Mouse (Mus musculus): ENCODE data around the gene Polr1e.
"Not testable (repeated sequence)": the region's sequence is repeated elsewhere in the genome, so short reads cannot be mapped to it uniquely, and the experiment has no call there.

Polr1e gene

DNA sequence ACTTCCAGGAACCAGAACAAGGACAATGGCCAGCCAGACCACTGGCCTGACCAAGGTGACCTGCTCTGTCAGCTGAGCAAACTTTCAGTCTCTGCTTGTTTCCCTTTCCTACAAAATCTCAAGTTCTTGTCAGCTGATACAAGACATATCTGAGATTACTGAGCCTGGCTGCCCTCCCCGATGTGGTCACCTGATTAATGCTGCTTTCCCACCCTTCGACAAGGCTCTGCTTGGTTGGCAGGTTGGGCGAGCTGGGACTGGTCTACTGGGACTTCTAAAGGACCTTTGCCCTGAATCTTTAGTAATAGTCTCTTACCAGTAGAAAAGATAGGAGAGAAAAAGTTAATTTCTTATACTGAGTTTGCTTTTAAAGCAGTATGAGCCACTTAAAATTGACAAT is 12.9 kb upstream of the Polr1e start:
- DNase-seq (ENCODE audit: low spot score in 2 of 2) = no peak

DNA sequence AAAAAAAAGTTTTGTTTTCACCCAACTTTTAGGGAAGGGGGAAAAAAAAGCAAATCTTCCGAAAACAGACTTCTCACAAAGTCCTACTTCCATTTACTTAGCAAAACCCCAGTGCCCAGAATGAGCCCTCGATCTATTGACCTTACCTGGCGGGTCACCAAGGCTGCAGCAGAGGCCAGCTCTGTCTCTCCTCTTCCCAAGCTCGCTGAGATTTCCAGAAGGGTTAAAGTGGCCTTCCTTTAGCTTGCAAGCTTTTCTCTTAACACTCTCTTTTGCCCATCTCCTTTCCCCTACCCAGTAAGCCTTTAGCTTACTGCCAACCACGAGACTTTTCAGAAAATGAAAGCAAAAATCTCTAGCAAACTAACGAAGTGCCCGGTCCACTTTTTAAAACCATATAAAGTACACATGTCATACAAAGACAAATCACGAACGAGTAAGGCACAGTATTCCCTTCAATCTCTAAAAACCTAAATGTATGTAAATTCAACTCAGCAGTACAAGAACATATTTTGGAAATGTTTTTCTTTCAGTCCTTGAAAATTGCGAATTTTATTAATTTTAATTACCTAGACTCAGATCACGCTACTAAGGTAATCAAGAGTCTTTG is 7.5 kb upstream of the Polr1e start:
- DNase-seq (ENCODE audit: low spot score in 2 of 2) = no peak

DNA sequence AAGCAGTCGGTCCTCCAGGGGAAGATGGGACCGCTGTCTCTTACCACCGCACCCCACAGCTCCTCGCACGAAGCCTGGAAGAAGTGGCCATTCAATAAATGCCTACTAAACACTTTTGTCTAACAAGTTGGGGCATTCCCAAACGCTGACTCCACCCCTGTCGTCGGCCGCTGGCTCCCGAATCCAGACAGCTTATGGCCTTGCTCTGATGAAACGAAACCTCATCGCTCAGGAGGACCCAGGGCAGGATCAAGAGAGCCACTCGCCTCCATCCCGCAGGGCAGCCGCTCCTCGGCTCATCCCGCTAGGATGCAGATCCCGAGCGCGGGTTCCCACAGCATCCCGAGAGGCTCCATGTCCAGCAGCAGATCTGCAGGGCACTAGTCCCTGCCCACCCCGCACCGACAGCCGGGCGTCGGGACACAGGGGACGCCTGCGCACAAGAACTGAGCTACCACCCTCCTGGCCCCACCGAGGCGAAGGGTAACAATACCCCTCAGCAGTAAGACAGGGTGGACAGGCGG is 6.7 kb upstream of the Polr1e start:
- peak; percentile 46 to 57 for DNase-seq (ENCODE audit: low spot score in 2 of 2)

DNA sequence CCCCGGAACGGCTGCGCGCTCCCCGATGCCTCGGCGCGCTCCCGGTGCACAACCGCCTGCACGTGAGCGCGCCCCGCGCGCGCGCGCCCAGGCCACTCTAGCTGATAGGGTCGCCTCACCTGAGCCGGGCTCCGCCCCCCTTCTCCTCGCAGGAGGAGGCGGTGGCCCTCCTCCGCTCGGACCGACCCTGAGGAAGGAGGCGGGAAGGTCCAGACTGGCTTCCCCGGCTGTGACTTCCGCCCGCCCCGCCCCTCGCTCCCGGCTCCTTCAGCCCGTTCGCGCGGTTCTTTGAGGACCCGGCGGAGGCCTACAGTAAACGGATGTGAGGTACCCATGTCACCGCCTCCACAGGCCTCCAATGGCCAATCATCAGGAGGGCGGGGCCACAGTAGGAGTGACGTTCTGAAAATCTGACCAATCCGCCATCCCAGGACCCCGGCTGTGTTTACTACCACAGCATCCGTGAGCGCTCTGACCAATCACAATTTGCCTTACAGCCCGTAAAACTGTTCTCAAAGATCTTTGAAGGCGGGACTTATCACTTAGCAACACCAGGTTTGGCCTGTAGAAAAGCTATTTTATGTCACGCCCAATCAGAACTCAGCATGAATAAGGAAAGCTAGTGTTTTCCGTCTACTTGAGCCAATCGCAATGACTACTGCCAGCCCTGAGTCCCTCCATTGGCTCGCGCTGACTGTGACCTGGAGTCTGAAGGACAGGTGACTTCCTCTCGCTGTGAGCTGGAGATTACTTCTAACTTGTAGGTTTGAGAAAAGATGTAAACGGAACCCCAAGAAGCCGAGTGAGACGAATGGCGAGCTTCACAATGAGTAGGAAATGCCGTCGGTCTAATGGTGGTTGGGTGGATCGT is 6.0 kb upstream of the Polr1e start, which contains the start of gene Zbtb5:
Gene Zbtb5 (minus strand): TSS at position 308 of the 871 bp plus-strand sequence.
- peak; percentile 100 for DNase-seq (ENCODE audit: low spot score in 2 of 2)

DNA sequence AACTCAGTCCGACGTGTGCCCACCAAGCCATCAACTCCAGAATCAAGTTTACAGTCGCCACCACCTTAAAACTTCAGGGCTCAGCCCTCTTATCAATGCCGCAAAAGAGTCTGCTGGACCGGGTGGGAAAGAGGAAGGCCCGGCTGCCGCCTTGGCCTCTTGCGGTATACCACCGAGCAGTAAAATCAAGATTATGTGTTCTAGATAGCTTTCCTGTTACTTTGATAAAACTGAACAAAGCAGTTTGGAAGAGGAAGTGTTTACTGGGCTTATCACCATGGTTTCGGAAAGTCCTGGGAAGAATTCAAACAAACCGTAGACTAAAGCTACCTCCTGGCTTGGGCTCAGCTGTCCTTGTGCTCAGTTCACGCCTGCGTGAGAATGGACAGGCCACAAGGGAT is 5.4 kb upstream of the Polr1e start:
- no peak for DNase-seq (ENCODE audit: low spot score in 2 of 2)

DNA sequence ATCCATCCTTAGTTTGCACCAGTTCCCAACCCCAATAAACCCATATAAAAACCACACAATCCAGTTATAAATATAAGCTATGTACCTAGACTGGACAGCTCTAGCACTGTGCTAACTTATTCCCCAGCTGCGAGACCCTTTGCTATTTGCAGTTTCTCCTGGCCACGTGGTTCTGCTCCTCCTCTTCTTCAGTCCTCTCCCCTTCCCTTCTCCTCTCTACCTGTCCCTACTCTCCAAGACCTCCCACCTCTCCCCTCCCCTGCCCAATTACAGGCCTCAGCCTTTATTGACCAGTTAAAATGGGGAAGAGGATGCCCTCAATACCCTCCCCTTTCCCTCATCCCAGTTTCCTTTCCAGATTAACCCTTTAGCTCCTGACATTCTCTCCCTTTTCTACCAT is 4.8 kb upstream of the Polr1e start:
- DNase-seq (ENCODE audit: low spot score in 2 of 2) = no peak

DNA sequence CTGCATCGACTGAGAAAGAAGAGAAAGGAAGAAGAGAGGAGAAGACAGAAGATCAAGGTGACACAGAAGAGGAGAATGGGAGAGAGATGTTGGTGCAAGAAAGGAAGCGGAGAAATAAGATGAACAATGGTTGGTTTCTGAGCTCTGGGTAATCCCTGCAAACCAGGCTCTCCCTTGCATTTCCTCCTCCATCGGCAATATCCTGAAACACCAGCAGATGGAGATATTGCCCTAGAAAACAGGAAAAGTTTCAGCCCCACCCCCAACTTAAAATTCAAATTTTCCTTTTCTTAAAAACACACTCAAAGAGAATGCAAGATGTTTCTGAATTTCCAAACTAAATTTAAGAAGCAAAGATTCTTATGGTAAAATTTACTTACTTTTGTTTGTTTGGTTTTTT is 2.8 kb upstream of the Polr1e start:
- DNase-seq (ENCODE audit: low spot score in 2 of 2) = peak; percentile 26 to 42

DNA sequence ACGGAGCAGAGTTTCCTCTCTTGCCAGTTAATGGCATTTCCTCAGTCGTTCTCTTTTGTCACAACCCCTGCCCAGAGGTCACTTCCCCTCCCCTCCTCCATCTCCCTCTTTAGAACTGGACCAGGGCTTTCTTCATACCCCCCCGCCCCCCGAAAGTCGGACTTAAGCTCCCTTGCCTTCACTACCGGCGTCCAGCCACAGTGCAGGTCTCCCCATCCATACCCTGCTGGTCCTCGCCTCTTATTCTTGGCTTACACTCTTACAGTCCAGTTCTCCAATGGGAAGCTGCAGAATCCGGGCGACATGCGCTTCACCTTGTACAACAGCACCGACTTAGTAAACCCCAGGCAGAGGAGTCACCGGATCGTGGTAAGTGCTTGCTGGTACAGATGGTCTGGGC is 626 bp downstream of the Polr1e start:
- DNase-seq (ENCODE audit: low spot score in 2 of 2) = no peak

DNA sequence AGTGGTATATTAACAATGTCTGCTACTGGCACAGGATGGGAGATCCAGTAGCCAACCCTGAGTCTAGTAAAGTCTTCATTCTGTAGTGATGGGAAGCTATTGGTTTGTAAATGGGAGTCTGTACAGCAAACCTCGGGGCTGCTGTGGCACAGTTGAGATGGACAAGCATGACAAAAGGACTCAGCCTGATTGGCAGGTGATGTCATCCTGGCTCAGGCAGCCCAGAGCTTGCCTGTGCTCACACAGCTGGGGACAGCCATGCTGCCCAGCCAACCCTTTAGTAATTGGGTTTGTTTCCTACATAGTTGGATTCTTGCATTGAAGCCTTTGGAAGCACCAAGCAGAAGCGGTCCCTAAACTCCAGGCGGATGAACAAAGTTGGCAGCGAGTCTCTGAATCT is 8.1 kb downstream of the Polr1e start:
- no peak for DNase-seq (ENCODE audit: low spot score in 2 of 2)

DNA sequence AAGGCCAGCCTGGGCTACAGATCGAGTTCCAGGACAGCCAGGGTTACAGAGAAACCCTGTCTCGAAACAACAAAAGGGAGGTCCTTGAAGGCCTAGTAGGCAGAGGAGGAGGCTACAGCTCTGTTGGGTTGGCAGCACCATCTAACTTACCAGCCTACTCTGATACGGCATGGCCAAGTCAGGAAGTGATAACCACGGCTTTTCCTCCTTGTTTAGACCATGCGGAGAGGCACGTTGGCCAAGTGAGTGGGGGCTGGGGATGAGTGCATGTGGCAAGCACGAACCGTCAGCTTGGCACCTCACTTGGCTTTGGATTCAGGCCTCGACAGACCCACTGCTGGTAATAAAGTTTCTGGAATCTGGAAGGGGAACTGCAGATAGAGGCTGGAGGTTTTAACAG is 14.2 kb downstream of the Polr1e start:
- no peak for DNase-seq (ENCODE audit: low spot score in 2 of 2)

DNA sequence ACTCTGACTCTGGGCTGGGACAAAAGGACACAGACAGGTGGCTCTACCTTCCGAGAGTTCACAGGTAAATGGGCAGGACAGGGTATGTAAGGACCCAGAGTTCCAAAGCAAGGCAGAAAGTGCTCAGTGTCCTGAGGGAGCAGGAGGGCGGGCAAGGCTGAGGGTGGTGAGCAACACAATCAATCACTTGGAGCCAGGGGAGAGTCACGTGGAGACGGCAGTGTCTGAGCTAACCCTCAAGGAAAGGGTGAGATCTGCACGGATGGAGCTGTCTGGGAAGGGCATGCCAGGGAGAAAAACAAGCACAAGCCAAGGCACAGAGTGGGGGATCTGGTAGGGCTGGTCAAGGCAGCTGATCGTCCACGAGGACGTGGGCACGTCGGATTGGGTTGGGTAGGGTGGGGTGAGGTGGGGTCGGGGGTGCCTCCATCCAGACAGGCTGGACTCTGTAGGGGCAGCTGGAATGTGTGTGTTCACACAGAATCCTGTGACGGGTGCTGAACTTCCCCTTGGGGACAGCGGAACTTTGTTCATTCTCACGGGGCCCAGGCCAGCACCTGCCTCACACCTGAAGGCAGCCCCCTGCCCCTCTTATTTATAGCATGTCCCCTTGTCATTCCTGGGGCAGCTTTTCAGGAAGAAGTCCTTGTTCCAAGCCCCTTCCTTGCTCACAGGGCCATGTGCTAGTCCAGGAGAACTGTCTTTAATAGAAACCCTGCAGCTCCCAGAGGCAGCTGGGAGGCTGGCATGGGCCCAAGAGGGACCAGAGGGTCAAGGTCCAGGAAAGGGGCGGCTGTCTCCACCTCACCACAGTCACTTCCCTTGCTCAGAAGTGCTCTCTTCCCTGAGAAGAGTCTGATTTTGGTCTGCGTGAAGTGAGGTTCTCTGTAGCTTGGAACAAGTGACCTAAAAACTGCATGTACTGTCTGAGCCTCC is 16.6 kb downstream of the Polr1e start:
- DNase-seq (ENCODE audit: low spot score in 2 of 2) = no peak

DNA sequence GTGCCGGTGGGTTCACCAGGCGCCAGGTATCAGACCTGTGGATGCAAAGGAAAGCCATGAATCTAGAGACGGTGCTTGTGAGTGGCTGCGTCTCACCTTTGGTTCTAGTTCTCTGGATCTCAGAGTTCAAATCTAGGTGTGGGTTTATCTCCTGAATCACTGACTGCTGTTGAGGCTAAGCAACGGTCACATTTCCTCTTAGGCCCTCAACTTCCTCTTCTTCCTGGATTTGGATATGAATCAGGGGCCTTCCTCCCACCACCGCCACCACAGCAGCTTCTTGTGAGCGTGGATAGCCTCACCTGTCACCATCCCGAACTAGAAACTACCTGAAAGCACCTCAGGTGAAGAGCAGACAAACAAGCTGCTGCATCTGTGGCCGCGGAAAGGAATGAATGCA is 17.7 kb downstream of the Polr1e start:
- DNase-seq (ENCODE audit: low spot score in 2 of 2) = no peak

DNA sequence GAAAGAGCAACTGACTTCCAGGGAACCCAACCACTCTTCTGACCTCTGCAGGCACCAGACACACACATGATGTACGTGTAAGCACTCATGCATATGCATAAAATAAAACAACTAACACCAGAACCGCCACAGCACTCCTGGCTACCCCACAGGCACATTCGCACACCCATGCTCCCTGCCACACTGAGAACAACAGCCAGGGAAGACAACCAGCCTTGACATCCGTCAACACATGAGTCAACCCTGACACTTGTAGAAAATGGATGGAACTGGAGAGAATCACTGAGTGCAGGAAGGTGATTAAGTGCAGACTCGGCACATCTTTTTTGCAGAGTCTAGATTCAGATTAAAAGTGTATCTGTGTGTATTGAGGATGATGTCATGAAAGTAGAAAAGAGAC is 18.2 kb downstream of the Polr1e start:
- no peak for DNase-seq (ENCODE audit: low spot score in 2 of 2)

DNA sequence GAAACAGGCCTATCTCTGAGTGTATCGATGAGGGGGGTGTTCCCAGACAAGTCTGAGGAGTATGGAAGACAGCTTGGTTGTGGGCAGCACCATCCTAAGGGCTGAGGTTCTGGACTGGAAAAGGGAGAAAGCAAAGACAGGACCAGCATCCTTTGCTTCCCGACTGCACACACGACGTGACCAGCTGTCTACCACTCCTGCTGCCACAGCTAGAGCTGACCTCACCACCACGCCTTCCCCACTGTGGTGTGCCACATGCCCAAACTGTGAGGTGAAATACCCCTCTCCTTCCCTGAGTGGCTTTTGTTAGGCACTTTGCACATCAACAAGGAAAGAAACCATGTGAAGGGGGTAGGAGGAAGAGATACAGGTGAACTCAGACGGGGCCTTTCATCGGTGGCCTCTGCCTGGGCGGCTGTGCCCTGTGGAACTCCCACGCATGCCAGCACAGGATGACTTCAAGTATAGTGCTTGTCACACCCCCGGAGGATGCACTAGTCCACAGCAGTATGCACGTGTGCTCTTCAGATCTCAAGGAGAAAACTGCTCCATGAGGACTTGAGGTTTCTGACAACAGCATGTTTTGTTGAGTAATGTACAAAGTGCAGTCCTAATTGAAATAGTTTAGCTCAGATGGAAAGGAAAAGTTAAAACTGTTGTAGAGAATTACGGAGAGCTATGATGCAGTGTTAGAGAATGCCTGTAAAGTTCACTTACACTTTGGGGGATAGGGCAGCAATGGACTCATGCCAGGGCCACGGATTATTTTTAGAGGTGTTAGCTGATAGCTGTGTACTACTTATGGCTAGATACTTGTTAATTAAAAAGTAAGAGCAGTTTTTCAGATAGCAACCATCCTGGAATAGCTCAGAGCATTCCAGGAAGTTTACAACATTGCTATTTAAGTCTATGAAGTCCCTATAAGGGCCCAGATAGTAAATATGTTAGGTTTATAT is 19.4 kb downstream of the Polr1e start:
- DNase-seq (ENCODE audit: low spot score in 2 of 2) = no peak

DNA sequence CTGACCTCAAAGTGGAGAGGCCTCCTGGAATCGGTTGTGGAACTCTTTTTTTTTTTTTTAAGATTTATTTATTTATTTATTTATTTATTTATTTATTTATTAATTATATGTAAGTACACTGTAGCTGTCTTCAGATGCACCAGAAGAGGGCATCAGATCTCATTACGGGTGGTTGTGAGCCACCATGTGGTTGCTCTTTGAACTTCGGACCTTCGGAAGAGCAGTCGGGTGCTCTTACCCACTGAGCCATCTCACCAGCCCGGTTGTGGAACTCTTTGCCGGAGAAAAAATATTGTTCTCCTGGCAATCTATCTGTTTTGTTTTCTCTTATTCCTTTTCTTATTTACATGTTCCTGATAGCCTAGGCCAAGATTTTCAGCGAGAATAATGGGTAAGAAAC is 20.5 kb downstream of the Polr1e start:
- peak in 1 of 2 experiments; percentile 20 for DNase-seq (ENCODE audit: low spot score in 2 of 2)

DNA sequence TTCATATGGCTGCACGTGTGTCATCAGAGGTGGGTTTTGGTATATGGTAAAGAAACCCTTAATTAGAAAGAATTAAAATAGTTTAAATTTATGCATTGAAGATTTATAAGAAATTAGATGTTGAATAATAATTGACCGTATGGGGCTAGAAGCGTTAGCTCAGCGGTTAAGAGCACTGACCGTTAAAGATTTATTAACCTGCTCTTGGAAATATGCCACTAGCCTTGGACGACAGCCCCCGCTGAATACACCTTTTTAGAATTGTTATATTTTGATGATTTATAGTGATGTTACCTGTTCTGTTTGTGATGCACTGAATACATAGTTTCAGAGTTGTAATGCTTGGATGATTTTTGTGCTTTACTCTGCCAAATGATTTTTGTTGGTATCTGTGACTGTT is 21.2 kb downstream of the Polr1e start:
- not testable (repeated sequence) for DNase-seq (ENCODE audit: low spot score in 2 of 2)

DNA sequence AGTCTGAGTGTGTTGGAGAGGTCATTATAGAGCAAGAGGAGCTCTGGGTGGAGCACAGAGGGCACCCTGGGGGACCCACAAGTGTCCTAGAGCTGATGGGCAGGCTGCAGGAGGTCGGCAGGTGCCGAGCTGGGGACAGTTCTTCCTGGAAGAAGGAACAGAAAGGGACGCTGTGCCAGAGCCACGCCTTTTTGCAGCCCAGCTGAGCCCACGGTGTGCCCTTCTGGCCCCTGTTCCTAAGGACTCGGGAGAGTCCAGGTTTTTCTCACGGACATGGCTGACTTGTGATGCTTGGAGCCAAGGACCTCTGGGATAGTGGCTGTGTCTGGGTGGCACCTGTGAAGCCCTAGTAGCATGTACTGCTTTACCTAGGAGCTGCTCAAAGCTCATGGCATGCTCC is 22.4 kb downstream of the Polr1e start:
- DNase-seq (ENCODE audit: low spot score in 2 of 2) = no peak

DNA sequence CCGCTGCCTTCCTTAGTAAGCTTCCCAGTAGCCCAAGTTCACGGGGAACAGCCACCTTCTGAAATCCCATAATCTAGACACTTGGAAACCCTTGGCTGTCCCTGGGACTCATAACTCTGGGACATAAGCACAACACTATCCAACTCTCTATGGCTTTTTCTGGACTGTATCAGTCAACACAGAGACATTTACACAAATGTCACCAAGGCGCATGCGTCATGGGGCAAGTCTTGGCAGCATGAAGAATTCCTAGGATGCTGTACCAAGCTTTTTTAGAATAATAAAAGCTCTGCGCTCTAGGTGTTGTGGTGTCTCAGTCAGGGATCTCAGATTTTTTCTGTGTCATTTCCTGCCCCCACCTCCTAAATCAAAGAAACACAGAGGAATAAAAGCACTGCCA is 28.3 kb downstream of the Polr1e start:
- no peak for DNase-seq (ENCODE audit: low spot score in 2 of 2)

DNA sequence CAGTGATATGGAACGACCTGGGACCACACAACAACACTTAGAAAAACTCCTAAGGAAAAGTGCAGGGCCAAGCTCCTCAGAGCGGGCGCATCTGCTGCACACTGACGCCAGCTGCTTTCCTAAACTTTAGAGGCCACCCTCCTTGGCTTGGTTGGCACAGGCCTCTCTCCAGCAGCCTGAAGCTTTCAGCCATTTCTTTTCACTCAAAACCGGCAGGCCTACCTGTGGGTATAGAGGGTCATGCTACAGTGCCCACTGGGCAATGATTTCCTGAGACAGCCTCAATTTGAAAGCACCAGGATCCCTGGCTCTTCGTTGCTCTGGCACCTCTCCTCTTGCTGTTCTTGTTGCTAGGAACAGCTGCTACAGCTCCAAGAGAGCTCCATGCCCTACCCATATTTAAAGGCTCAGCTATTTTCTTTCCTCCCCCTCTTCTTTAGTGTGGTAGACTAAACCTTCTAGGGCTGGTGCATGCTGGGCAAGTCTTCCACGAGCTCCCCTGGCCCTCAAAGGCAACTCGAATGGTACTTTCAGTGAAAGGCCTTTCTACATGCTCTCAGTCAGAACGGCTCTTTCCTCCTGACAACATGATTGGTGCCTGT is 29.0 kb downstream of the Polr1e start:
- DNase-seq (ENCODE audit: low spot score in 2 of 2) = no peak

DNA sequence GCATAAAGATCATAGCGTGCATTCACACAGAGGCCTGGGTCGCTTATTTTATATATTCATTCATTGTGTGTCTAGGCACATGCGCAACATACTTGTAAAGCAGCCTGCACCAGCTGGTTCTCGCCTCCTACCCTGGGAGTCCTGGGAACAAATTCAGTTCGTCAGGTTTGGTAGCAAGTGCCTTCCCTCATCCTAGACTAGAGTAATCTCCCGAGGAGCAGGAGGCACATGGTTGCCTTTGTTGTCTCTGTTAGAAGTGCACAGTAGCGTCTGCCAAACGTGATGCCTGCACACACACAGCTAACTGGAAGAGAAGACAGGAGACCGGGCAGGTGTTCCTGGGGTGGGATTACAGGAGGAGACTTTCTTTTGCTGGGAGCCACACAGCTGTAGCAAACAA is 29.6 kb downstream of the Polr1e start:
- DNase-seq (ENCODE audit: low spot score in 2 of 2) = no peak

Measured in natural killer cell, adult 2 months (primary cell).